In genomic region chr9:23460721-23461120, GRCm38 (mm10) we compare ENCODE assay signal across 12 mouse cellular contexts.
DNase-seq lines count a peak whose midpoint lies in the region; ATAC-seq and TF ChIP-seq lines count a peak whose summit lies in the region.
"Had no signal": no experiment of that assay in that cellular context is flagged by ENCODE, and none has a peak within 500 bp of the region (broad histone marks: within the 10 kb centered on the region; RNA-seq: fewer than 3 reads in every experiment).

No protein-coding gene starts in this region.

- DNase-seq in hindbrain, postnatal 0 days (ENCODE audit: low spot score), result peak; percentile 23
- no peak for DNase-seq in hindbrain, embryonic 10.5 days (ENCODE audit: low spot score)
- peak; percentile 17 for DNase-seq in midbrain, postnatal 0 days (ENCODE audit: low spot score)
- DNase-seq in brain, embryonic 14.5 days (ENCODE audit: low read depth), result peak; percentile 87
- peak; percentile 21 for DNase-seq in lung, postnatal 36 days
- no peak for DNase-seq in spleen, postnatal 4 days (ENCODE audit: low spot score in 2 of 2)
- DNase-seq: gastrocnemius, postnatal 36 days; kidney, adult 18-20 months; thymus, postnatal 4 days had no signal

- ATAC-seq in hindbrain, postnatal 0 days, result no peak
- ATAC-seq in midbrain, postnatal 0 days (ENCODE audit: low FRiP score), result no peak
- ATAC-seq in midbrain, embryonic 15.5 days (replicated peaks), result no peak

- no peaks in the 10 kb centered on the region for H3K9me3 ChIP-seq in hindbrain, postnatal 0 days (ENCODE audit: low read length)
- H3K9me3 ChIP-seq in hindbrain, embryonic 10.5 days, result no peaks in the 10 kb centered on the region
- H3K9me3 ChIP-seq in midbrain, postnatal 0 days (ENCODE audit: low read length), result no peaks in the 10 kb centered on the region
- H3K9me3 ChIP-seq in midbrain, embryonic 15.5 days, result no peaks in the 10 kb centered on the region
- H3K9me3 ChIP-seq: limb, embryonic 12.5 days; megakaryocyte, embryonic 14.5 days had no signal

- TF ChIP-seq CTCF in hindbrain, postnatal 0 days (IDR thresholded peaks at IDR 0.05; ENCODE audit: low read depth), result no peak
- no peak for TF ChIP-seq CTCF in midbrain, postnatal 0 days (IDR thresholded peaks at IDR 0.05)
- TF ChIP-seq CTCF in brain, embryonic 14.5 days (IDR thresholded peaks at IDR 0.05; ENCODE audit: borderline replicate concordance, extremely low read depth, insufficient read depth, insufficient read length), result no peak

- H3K27ac ChIP-seq in hindbrain, postnatal 0 days, result no peak overlapping the region
- H3K27ac ChIP-seq in hindbrain, embryonic 10.5 days, result no peak overlapping the region
- H3K27ac ChIP-seq in midbrain, postnatal 0 days (ENCODE audit: low read depth, low read length), result no peak overlapping the region
- H3K27ac ChIP-seq in midbrain, embryonic 15.5 days, result no peak overlapping the region
- H3K27ac ChIP-seq: limb, embryonic 12.5 days had no signal

- no peaks in the 10 kb centered on the region for H3K36me3 ChIP-seq in hindbrain, postnatal 0 days (ENCODE audit: insufficient read depth, low read length)
- H3K36me3 ChIP-seq in hindbrain, embryonic 10.5 days, result no peaks in the 10 kb centered on the region
- no peaks in the 10 kb centered on the region for H3K36me3 ChIP-seq in midbrain, postnatal 0 days (ENCODE audit: insufficient read depth, low read length)
- no peaks in the 10 kb centered on the region for H3K36me3 ChIP-seq in midbrain, embryonic 15.5 days (replicated peaks)
- H3K36me3 ChIP-seq: limb, embryonic 12.5 days had no signal

- no peak overlapping the region for H3K9ac ChIP-seq in hindbrain, postnatal 0 days (replicated peaks; ENCODE audit: low read length)
- no peak overlapping the region for H3K9ac ChIP-seq in midbrain, postnatal 0 days (replicated peaks; ENCODE audit: low read length, poor library complexity, severe bottlenecking)
- H3K9ac ChIP-seq in midbrain, embryonic 15.5 days, result no peak overlapping the region
- H3K9ac ChIP-seq: limb, embryonic 12.5 days had no signal

- H3K4me3 ChIP-seq in hindbrain, postnatal 0 days (ENCODE audit: low read length), result no peak overlapping the region
- H3K4me3 ChIP-seq in hindbrain, embryonic 10.5 days, result no peak overlapping the region
- H3K4me3 ChIP-seq in midbrain, postnatal 0 days (ENCODE audit: low read depth, low read length), result no peak overlapping the region
- H3K4me3 ChIP-seq in midbrain, embryonic 15.5 days, result no peak overlapping the region
- H3K4me3 ChIP-seq: limb, embryonic 12.5 days; megakaryocyte, embryonic 14.5 days had no signal

- 34% methylated on average over 4 of the region's 4 CpGs for WGBS in hindbrain, postnatal 0 days
- 76% methylated on average over 4 of the region's 4 CpGs for WGBS in hindbrain, embryonic 10.5 days
- WGBS in midbrain, postnatal 0 days, result 45% methylated on average over 4 of the region's 4 CpGs
- 49% methylated on average over 4 of the region's 4 CpGs for WGBS in midbrain, embryonic 15.5 days

- no peaks in the 10 kb centered on the region for H3K4me1 ChIP-seq in hindbrain, postnatal 0 days (ENCODE audit: insufficient read depth, low read length)
- no peaks in the 10 kb centered on the region for H3K4me1 ChIP-seq in hindbrain, embryonic 10.5 days (replicated peaks)
- H3K4me1 ChIP-seq in midbrain, postnatal 0 days (ENCODE audit: insufficient read depth, low read length), result no peaks in the 10 kb centered on the region
- H3K4me1 ChIP-seq in midbrain, embryonic 15.5 days, result peaks cover 9% of the 10 kb centered on the region
- H3K4me1 ChIP-seq: limb, embryonic 12.5 days; megakaryocyte, embryonic 14.5 days had no signal

- H3K27me3 ChIP-seq in hindbrain, postnatal 0 days (ENCODE audit: insufficient read depth, low read length), result no peaks in the 10 kb centered on the region
- no peaks in the 10 kb centered on the region for H3K27me3 ChIP-seq in hindbrain, embryonic 10.5 days (ENCODE audit: insufficient read depth, poor library complexity, severe bottlenecking)
- H3K27me3 ChIP-seq in midbrain, postnatal 0 days (ENCODE audit: insufficient read depth, low read length), result no peaks in the 10 kb centered on the region
- no peaks in the 10 kb centered on the region for H3K27me3 ChIP-seq in midbrain, embryonic 15.5 days (replicated peaks)
- H3K27me3 ChIP-seq: megakaryocyte, embryonic 14.5 days had no signal

- H3K4me2 ChIP-seq in hindbrain, postnatal 0 days (ENCODE audit: low read depth, low read length), result no peak overlapping the region
- H3K4me2 ChIP-seq in midbrain, postnatal 0 days (ENCODE audit: low read depth, low read length, poor library complexity, severe bottlenecking), result no peak overlapping the region
- H3K4me2 ChIP-seq in midbrain, embryonic 15.5 days, result no peak overlapping the region
- H3K4me2 ChIP-seq: limb, embryonic 12.5 days had no signal

- TF ChIP-seq POLR2A in brain, embryonic 14.5 days (IDR thresholded peaks at IDR 0.05; ENCODE audit: borderline replicate concordance, extremely low read depth, insufficient read depth, insufficient read length, poor library complexity, severe bottlenecking), result no peak

Comparison
In these comparisons a context has a peak if more than half of its experiments do, and no peak if none do; other contexts are left out.
1. DNase-seq: peak in hindbrain, postnatal 0 days (single experiment), midbrain, postnatal 0 days (single experiment), brain, embryonic 14.5 days (single experiment) and lung, postnatal 36 days (single experiment); none in hindbrain, embryonic 10.5 days (single experiment) and spleen, postnatal 4 days (0 of 2).